Mouse (Mus musculus) liver, adult 2 months (tissue): ENCODE data around the gene Fgd3. TPM values are rescaled to one million over a fixed set of nuclear protein-coding genes. Genes with fewer than 3 reads are reported as not detected.
A peak's percentile ranks its signal among the peaks of the same experiment; 100 is the strongest.

Source experiments
- DNase-seq: peaks from one replicate; pipeline ENCODE4 v3.0.0-alpha.2; 2011; ENCODE audit warnings: low read depth, low spot score; ENCODE audit errors: extremely low read depth
- H3K27ac ChIP-seq: fragments of 200-500 bp; replicated peaks from 2 replicates; pipeline ENCODE4 v1.5.1; 2012; ENCODE audit warnings: low read depth, mild to moderate bottlenecking, control low read depth, inconsistent platforms, low read length; ENCODE audit not compliant: insufficient read depth
- H3K27me3 ChIP-seq: fragments of 200-500 bp; 2 replicates; pipeline ENCODE4 v1.6.1; 2012; ENCODE audit warnings: mild to moderate bottlenecking, moderate library complexity, low read length, inconsistent platforms; ENCODE audit not compliant: control insufficient read depth, insufficient read depth
- H3K36me3 ChIP-seq: fragments of 200-500 bp; 2 replicates; pipeline ENCODE4 v1.6.1; 2012; ENCODE audit warnings: low read length, inconsistent platforms; ENCODE audit not compliant: control insufficient read depth, insufficient read depth
- H3K4me1 ChIP-seq: fragments of 200-500 bp; 2 replicates; pipeline ENCODE4 v1.6.1; 2011; ENCODE audit warnings: low read length; ENCODE audit not compliant: control insufficient read depth, insufficient read depth
- H3K4me3 ChIP-seq: fragments of 200-500 bp; 2 replicates; pipeline ENCODE4 v1.5.1; 2011; ENCODE audit warnings: low read depth, mild to moderate bottlenecking, control low read depth, low read length, moderate library complexity; ENCODE audit not compliant: insufficient read depth
- H3K79me2 ChIP-seq: fragments of 200-500 bp; 2 replicates; pipeline ENCODE4 v1.6.1; 2012; ENCODE audit warnings: inconsistent platforms, mild to moderate bottlenecking, low read length, moderate library complexity; ENCODE audit not compliant: control insufficient read depth, insufficient read depth
- H3K9ac ChIP-seq: fragments of 200-500 bp; 2 replicates; pipeline ENCODE4 v1.6.1; 2012; ENCODE audit warnings: low read depth, mild to moderate bottlenecking, control low read depth, inconsistent platforms, low read length
- CTCF ChIP-seq: fragments of 200-500 bp; IDR thresholded peaks from 2 replicates; pipeline ENCODE4 v1.5.1; 2011; ENCODE audit warnings: low read depth, low read length, control low read depth
- POLR2A ChIP-seq: fragments of 200-500 bp; IDR thresholded peaks from 2 replicates; pipeline ENCODE4 v1.6.1; 2011; ENCODE audit warnings: low read length, control low read depth; ENCODE audit not compliant: insufficient read depth; ENCODE audit errors: extremely low read depth
- WGBS: fragments of 180-500 bp; shearing (Covaris S2); methylation state at CpG from one replicate; pipeline ENCODE4 v1.1.7; 2018; 5-methylcytosine and 5-hydroxymethylcytosine counted together
- polyA plus RNA-seq: library from polyadenylated mRNA; depleted of rRNA; stranded (reverse); fragments of >200 nt; gene quantifications from 2 replicates; pipeline ENCODE4 v1.2.3, GENCODE M21; 2012
- total RNA-seq: library from RNA; depleted of rRNA; stranded (reverse); fragments of >200 nt; gene quantifications from 2 replicates; pipeline ENCODE4 v1.2.3, GENCODE M21; 2014

Fgd3 gene
- total and polyA plus RNA-seq, 2 experiments = 0.51 to 0.65 TPM

GRCm38 (mm10) chr13:49307311-49307969 is 12.7 kb downstream of the Fgd3 start:
- TF ChIP-seq CTCF (no peak), POLR2A (no peak)
- Histone ChIP-seq H3K79me2 (no peaks in the 10 kb centered on the region), H3K9ac (no peak overlapping the region), H3K27ac (peak overlapping the region; percentile 51), H3K4me3 (peak overlapping the region; percentile 3), H3K36me3 (no peaks in the 10 kb centered on the region), H3K27me3 (no peaks in the 10 kb centered on the region), H3K4me1 (no peaks in the 10 kb centered on the region)
- 34% methylated on average over 10 of the region's 10 CpGs for whole genome bisulfite sequencing
- DNase-seq = no peak

DNA sequence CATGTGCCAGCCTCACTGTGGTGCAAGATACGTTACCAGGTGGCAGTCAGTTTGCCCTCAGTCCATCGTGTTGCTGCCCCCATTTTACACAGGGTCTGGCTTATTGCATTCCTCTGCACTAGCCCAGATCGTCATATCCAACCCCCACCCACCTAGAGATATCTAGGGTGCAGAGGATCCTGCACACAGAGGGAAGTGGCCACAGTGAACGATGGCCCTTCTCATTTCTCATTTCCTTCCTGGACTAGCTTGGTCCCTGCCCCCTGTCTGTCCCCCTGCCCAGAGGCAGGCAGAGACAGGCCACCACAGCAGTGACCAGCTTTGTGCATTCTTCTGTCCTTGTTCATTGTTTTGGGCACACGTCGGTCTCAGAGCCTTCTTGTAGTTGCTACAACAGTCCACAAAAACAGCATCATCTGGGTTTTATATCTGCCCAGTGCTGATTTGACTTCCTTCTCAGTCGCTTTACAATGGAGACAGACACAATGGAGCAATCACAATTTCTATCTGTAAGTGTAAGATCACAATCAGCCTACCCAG is 13.3 kb downstream of the Fgd3 start:
- 67% methylated on average over 7 of the region's 7 CpGs for WGBS

GRCm38 (mm10) chr13:49300771-49301170 is 19.3 kb downstream of the Fgd3 start:
- Histone ChIP-seq H3K79me2 (no peaks in the 10 kb centered on the region), H3K9ac (no peak overlapping the region), H3K4me3 (no peak overlapping the region), H3K27ac (no peak overlapping the region), H3K4me1 (no peaks in the 10 kb centered on the region), H3K27me3 (no peaks in the 10 kb centered on the region), H3K36me3 (no peaks in the 10 kb centered on the region)
- no peak for DNase-seq
- TF ChIP-seq POLR2A (no peak), CTCF (no peak)
- WGBS = 74% methylated on average over 1 of the region's 1 CpGs

More for the DNA sequence above, 13.3 kb downstream of the Fgd3 start:
- no peak overlapping the region for H3K27ac ChIP-seq
- DNase-seq = no peak
- H3K36me3 ChIP-seq = no peaks in the 10 kb centered on the region
- no peaks in the 10 kb centered on the region for H3K4me1 ChIP-seq
- no peaks in the 10 kb centered on the region for H3K27me3 ChIP-seq
- no peak for TF ChIP-seq CTCF
- TF ChIP-seq POLR2A = no peak
- no peaks in the 10 kb centered on the region for H3K79me2 ChIP-seq
- H3K9ac ChIP-seq = no peak overlapping the region
- H3K4me3 ChIP-seq = peak overlapping the region; percentile 3; the same call in 1 of the 2 replicates

GRCm38 (mm10) chr13:49298514-49299381 is 21.4 kb downstream of the Fgd3 start:
- H3K9ac ChIP-seq = no peak overlapping the region
- no peaks in the 10 kb centered on the region for H3K79me2 ChIP-seq
- H3K36me3 ChIP-seq = no peaks in the 10 kb centered on the region
- H3K4me1 ChIP-seq = no peaks in the 10 kb centered on the region
- TF ChIP-seq CTCF = no peak
- no peak for TF ChIP-seq POLR2A
- WGBS = 60% methylated on average over 14 of the region's 14 CpGs
- peak; percentile 24 for DNase-seq
- no peak overlapping the region for H3K4me3 ChIP-seq
- H3K27ac ChIP-seq = no peak overlapping the region
- H3K27me3 ChIP-seq = no peaks in the 10 kb centered on the region

DNA sequence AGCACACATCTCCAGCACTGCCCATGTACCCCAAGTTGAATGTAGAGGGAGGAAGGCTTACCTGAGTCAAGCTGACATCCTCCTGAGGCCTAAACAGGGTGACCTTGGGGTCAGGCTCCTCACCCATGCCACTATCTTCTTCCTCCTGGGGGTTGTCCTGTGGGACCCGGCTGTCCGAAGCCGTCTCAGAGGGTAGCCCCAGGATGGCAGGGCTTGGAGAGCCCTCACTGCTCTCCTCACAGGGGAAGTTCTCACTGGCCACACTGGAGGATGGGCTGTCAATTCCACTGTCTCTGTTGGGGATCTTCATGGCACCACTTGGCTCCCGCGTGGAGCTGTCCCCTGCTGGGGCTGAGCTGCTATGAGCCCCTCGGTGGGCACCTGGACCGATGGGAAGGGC is 23.8 kb downstream of the Fgd3 start:
- WGBS = 88% methylated on average over 7 of the region's 7 CpGs
- Histone ChIP-seq H3K27me3 (no peaks in the 10 kb centered on the region), H3K36me3 (no peaks in the 10 kb centered on the region), H3K4me1 (no peaks in the 10 kb centered on the region), H3K27ac (no peak overlapping the region), H3K9ac (no peak overlapping the region), H3K4me3 (no peak overlapping the region), H3K79me2 (no peaks in the 10 kb centered on the region)
- DNase-seq = no peak
- TF ChIP-seq CTCF (no peak), POLR2A (no peak)
